Mouse (Mus musculus) liver (tissue): Measurements from ENCODE around the gene Pakap.
A peak's percentile ranks its signal among the peaks of the same experiment; 100 is the strongest.

Experiments used
- DNase-seq: peaks from one replicate; pipeline ENCODE4 v3.0.0-alpha.2; 2020; ENCODE audit warnings: mixed read lengths

Gene Pakap

DNA sequence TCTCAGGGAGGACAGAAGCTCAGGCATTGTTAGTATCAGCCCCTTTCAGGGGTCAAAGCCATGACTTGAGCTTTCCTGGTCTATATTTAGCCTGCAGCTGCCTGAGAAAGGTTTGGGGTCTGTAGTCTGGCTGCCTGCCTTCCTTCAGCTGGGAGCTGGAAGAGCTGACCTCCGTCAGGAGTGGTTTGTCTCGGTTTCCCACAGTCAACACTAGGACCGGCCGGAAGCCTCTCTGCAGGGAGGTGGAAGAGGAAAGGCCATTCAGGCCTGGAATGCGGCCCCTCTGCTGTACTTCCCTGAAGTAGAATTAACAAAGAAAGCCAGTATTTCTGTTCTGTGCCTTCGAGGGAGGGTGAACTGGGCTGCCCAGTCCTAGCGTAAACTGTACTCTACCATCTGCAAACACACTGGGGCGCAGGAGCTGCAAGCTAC is 279.0 kb downstream of the Pakap start:
- peak; percentile 37 for DNase-seq

DNA sequence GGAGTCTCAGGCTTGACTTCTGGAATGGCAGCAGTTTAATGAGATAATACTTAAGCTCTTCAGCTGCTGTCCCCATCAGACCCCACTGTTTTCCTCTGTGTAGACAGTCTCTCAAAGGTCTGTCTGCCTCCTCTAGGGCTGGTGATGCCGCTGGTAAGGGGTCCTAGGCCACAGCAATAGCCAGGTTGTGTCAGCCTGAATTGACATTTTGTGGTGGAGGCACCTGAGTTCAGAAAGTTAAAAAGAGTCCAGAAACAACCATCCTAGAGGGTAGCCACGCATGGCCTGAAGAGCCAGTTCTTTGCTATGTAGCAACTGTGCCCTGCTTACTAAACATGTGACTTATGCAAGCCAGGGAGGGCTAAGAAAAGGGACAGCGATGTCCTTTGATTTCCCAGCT is 279.7 kb downstream of the Pakap start:
- no peak for DNase-seq

DNA sequence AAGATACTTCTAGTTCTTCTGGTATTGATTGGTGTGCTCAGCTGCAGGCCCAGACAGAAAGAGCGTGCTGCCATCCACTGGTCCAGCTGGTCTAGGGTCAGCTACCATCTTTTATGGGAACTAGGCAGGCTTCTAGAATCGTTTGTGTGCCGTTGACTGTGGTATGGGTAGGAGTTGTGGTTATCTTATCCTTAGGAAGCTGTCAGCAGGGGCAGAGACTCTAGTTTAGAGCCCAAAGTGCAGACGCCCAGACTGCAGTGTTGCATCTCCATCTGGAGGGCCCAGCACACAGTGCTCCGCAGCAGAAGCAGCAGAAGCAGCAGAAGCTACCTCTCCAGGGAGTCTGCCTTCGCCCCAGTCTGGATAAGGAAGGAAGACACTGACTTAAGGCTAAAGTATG is 281.5 kb downstream of the Pakap start:
- no peak for DNase-seq

DNA sequence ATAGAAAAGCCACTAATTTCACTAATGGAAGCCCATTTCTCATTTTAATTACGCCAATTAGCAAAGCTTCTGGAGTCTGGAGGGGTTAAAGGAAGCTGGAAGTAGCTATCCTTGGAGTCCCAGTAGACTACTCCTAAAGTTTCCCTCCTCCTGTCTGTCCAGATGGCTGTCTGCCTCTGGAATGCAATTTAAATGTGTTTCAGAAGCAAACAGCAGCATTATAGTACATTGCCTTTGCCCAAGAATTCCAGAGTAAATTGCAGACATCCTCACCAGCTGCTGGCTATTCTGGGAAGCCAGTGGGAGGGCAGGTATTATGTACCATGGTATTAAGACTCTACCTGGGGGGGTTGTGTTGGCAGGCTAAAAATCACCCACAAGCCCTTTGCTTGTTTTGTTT is 283.8 kb downstream of the Pakap start:
- no peak for DNase-seq

DNA sequence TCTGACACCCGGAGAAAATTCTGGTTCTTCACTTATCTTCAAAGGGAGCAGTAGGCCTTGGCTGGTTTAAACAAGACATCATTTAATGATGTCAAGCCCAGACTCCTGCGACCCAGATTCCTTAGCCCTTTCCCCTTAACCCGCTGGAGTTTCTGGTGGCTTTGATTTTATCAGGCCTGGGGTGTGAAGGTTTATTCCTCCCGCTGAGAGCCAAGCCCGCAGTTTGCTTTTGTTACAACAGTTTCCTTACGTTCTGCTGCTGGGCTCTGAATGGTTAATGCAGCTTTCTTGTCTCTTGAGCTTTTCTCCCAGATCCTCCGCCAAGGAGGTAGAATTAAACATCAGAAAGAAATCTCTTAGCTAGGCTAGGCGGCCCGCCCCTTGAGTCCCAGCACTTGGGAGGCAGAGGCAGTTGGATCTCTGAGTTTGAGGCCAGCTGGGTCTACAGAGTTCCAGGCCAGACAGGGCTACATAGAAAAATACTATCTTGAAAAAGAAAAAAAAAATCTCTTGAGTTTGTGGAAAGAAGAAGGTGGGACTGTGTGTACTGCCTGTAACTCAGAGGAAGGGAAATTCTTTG is 284.6 kb downstream of the Pakap start:
- DNase-seq = peak; percentile 0

DNA sequence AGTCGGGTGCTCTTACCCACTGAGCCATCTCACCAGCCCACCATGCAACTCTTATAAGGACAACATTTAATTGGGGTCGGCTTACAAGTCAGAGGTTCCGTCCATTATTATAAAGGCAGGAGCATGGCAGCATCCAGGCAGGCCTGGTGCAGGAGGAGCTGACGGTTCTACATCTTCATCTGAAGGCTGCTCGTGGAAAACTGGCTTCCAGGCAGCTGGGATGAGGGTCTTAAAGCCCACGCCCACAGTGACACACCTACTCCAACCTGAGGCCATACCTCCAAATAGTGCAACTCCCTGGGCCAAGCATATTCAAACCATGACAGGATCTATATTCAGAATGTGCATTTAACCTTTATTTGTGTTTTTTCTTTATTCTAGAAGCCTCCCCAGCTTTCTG is 286.2 kb downstream of the Pakap start:
- no peak for DNase-seq

DNA sequence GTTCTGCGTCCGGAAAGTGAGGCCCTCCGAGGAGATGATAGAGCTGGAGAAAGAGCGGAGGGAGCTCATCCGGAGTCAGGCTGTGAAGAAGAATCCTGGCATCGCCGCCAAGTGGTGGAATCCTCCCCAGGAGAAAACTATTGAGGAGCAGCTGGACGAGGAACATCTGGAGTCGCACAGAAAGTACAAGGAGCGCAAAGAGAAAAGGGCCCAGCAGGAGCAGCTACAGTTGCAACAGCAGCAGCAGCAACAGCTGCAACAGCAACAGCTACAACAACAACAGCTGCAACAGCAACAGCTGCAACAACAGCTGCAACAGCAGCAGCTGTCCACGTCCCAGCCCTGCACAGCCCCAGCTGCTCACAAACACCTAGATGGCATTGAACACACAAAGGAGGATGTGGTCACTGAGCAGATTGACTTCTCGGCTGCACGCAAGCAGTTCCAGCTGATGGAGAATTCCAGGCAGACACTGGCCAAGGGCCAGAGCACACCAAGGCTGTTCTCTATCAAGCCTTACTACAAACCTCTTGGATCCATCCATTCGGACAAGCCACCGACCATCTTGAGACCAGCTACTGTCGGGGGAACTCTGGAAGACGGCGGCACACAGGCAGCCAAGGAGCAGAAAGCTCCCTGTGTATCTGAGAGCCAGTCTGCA is 287.4 kb downstream of the Pakap start:
- DNase-seq = no peak

DNA sequence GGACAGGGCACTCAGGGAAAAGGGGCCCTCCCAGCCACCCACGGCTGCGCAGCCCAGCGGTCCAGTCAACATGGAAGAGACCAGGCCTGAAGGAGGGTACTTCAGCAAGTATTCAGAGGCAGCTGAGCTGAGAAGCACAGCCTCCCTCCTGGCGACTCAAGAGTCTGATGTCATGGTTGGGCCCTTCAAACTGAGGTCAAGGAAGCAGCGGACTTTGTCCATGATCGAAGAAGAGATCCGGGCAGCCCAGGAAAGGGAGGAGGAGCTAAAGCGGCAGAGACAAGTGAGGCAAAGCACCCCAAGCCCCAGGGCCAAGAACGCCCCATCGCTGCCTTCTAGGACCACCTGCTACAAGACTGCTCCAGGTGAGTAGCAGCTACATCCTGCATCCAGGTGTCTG is 288.7 kb downstream of the Pakap start:
- DNase-seq = no peak

DNA sequence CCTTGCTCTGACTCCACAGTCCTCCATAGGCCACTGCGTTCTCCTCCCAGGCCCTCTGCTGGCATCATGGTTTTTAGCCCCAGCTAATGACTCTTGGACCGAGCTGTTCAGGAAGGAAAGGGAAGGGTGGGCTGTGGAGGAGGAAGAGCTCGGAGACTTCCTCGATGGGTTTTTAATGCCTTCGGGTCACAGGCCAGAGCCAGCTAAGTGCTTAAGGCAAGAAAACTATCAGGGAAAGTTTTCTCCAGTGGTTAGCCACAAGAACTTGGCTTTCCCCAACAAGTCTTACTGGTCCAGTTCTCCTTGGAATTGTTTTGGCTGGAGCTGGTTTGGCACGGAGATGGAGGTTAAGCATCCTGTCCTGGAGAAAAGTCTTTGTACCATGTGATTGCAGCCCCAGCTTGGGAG is 292.2 kb downstream of the Pakap start:
- DNase-seq = no peak

DNA sequence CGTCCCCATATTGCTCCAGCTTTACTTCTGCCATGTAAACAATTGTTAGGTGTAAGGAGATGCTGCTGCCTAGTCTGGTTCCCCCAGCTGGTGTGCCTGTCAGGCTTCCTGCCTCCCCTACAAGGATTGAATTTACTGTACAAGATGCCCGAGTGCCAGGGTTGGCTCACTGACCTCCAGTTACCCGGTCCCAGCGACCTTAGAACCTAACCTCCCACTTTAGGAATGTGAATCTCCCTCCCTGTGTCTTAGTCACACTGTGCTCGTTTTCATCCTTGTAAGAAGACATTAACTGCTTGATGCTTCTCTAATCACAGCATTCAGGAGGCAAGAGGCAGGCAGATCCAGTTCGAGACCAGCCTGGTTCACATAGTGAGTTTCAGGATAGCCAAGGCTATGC is 293.2 kb downstream of the Pakap start:
- DNase-seq = no peak

DNA sequence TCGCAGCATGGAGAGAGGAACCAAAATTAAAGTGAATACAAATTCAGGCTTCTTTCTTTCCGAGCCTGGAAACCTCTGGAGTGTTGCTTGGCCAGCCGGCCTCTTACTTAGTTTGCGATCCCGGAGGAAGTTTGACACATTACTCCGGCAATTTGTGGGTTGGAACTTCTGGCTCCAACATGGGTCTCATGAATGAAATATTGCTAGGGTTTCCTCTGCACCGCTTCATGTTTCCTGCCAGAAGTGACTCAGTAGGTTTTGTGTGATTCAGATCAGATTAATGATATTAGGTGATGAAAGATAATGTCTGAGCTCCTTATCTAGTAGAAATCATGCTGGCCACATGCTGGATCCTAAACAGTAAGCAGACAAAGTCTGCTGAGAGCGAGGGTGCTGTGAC is 293.9 kb downstream of the Pakap start:
- no peak for DNase-seq

DNA sequence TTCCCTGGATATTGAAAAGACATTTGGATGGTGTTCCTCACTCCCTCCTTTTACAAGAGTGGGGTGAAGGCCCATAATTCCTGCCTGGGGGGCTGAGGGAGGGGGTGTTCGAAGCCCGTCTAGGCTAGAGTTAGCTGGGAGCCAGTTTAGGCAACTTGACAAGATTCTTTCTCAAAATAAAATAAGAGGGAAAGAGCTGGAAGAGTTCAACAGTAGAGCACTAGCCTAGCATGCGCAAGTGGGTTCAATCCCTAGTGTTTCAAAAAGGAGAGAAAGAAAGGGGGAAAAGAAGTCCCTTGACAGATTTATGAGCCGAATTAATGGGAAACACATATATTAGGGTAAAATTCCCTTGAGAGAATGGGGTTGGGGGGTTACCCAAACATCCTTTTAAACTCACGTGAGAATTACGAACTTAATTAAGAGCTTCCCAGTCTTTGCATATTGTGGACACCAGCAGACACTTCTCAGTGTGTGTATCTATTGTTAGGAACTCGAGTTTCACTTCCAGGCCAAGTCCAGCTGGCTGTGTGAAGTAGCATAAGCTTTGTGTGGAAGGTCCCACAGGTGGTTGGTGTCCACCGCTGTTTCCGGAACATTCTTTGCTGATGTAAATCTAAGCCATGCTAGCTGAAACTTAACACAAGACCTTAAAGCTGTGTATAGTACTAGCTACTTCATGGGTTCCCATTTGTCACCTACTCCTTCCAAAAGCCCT is 294.4 kb downstream of the Pakap start:
- DNase-seq = no peak

DNA sequence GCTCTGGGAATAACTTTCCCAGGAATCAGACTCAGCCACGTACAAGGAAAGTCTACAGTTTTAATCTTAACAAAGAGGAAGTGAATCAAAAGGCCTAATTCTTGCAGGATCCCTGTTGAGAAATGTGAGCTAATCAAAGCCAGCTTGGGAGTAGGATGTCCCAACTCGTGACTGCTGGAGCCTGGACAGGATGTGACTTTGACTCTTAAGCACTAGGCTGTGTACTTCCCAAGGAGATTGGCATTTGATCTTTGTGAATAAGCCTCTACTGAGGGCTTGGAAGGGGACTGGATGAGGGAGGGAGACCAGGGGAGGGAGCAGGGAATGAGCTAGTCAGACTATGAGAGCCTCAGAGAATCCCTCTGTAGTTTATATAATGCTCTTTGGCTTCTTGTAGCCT is 298.1 kb downstream of the Pakap start:
- DNase-seq = no peak

DNA sequence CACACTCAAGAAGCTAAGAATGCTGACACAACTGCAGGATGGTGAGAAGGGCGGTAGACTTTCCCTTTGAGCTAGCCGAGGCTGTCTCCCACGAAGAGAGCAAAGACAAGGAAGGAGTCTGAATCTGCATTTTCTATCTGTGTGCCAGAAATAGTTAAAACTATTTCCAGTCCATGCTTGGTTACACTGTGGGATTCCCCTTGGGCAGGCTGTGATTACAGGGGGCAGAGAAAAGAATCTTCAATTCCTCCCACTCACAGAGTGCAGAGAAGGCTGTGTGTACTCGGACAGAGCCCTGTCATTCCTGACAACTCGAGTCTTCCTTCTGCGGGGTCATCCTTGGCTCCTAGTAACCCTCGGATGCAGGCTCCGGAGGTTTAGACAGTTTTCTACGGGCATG is 299.0 kb downstream of the Pakap start:
- DNase-seq = no peak

DNA sequence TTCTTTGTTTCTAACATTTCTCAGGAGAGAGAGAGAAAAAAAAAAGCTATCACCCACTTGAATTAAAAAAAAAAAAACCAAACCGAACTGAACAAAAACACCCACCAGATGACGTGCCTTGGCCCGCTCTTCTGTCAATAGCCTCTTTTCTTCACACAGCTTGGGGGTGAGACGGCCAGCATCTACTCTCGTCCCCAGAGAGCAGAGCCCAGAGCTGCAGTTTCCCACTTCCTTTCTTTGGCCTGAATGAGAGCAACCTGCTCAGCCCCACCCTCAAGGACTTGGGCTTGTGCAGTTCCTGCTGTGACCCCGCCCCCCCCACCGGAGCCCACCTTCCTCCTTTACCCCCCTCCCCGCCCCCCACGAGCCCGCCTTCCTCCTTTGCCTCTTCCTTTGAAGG is 299.5 kb downstream of the Pakap start:
- DNase-seq = no peak

DNA sequence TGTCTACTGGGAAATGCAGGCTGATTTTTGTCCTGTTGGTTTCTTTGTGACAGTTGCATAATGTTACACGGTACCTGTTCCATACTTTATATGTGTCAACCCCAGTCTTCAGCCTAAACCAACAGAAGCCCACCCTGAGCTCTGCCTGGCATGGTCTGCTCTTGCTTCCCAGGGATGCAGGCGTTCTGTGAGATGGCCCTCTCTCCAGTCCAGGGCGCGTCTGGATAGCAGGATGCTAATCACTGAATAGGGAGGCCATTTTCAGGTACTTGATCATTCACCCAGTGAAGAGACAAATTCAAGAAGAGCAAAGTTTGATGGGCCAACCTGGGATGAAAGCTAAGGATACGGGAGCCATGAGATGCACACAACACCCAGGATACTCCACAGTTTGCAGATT is 311.2 kb downstream of the Pakap start:
- DNase-seq = no peak

DNA sequence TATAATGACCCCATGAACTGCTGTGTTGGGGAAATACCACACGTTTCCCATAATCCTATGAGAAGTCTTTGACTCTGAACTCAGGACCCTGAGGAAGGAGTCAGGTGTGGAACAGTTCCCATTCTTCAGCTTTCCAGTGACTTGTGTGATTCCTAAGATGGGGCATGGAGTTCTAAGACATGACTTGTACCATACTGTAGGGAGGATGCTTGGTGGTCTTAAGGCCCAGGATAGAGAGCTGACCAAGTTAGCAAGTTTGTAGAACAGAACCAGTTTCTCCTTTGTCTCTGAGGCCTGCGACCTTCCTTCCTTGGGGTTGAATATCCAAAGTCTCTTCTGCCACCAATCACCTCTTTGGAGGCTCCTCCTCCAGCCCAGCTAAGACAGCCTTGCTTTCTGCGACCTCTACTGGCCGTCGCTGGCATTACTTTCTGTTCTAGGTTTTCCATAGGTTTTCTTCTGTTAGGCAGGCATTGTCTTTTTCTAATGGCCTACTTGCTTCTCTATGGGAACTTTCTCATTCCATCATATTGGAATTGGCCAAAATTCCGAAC is 311.9 kb downstream of the Pakap start:
- DNase-seq = peak; percentile 72

DNA sequence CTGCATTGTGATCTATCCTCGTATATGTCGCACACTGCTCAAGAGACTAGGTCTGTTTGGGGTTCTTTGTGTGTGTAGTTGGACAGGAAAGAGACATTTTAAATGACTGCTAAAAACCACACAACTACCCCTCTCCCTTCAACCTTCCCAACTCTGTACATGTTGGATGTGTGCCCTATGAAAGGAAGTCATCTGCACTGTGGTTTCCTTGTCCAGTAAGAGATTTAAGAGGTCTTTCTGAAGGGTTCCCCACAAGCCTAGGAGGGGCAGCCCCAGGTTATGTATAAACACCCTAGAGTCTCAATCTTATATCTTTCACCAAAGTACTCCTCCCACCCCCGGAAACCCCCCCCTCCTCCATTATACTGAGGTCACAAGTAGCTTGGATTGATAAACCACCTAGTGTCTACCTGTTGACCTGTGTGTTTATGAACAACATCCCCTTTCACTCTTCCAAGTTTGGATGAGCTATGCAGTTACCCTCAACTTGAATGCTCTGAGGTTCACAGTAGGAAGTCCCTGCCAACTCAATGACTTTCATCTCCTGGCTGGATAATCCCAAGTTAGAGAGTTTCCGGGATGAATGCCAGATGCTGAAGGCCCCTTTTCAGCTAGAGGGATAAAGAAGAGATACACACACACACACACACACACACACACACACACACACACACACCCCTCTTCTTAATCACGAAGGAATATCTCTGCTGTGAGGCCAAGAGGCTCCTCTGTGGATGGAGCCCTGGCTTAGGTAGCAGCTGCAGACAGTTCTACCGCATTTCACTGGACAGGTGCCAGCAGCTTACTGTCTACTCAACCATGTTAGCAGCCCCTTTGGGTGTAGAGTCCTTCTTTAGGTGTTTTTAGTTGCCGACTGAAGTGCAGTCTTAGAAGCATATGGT is 315.8 kb downstream of the Pakap start:
- DNase-seq = peak; percentile 5

DNA sequence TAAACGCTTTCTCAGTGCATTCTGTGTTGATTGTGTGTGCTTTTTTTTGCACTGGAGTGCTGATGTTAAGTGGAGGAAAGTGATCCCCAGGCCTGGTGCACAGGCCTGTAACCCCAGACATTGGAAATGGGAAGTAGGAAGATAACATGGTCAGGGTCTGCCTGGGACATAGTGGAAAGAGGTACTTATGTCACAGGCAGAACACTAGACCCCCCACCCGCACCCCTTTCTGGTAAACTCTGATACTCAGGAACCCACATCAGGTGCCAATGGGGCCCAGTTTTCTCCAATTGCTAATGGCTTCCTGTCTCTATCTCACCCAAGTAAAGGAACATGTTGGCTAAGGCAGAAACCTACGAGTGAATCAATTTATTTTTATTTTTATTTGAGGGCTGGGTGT is 316.5 kb downstream of the Pakap start:
- no peak for DNase-seq

DNA sequence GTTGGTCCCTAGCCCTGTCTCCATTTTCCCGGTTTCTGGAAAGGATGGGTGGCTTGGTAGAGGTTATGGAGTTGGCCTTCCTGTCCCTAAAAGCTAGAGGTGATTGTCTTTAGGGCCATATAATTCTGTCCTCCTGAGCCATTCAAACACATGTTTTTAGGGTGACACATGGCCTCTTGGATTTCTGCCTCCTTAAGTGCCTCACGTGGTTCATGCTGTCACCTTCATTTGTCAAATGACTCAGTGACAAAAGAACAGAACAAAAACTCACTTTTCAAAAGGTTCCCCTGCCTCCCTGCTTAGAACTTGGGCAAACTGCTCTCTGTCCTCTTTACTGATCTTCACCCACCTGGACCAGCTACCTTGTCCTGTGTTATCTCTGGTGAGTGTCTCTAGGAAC is 317.2 kb downstream of the Pakap start:
- no peak for DNase-seq

DNA sequence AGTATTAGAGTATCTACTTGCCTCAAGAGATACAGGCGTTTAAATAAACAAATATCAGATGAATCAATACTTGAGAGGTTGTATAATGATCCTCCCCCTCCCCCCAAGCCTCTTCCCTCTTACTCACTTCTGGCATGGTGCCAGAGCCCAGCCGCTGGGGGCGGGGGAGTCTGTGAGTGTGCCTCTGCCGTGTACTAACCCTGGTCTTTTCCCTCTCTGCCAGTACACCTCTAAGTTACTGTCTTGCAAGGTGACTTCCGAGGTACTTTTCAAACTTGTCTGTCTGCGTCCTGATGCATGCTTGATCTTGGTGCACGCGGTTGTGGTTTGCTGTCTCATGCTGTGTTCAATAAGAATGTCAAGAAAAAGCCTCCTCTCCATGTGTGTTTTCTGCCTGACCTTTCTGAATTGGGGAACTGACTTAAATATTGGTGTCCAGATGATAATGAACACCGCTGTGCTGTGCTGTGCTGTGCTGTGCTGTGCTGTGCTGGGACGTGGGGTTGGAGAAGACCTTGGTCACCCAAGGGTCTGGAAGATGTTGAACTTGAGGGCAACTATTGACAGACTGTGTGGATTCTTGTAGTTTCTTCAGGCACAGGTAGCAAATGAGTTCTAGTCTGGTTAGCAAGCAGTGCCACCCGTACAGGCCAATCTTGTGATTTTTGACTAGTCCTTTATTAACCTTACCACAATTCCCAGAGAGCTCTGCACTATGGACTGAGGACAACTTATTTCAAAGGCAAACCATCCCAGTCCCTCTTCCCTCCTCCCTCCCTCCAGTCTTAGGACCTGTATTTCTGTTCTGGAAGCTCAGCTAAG is 318.3 kb downstream of the Pakap start:
- peak; percentile 31 for DNase-seq

DNA sequence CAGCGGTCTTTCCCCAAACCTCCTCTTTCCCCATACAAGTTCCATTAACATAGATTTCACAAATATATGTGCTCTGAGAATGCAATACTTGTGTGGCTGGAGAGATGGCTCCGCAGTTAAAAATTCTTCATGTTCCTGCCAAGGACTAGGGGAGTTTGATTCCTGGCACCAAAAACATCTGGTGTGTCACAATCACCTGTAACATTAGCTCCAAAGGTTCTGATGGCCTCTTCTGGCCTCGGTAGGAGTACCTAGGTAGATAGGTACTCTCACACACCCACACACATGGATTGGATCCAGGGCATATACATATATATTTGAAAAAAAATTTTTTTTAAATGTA is 318.9 kb downstream of the Pakap start:
- no peak for DNase-seq
